Mouse (Mus musculus) liver, embryonic 16.5 days (tissue): ENCODE results near the gene Ly6g6e. TPM values are rescaled to one million over a fixed set of nuclear protein-coding genes. Genes with fewer than 3 reads are reported as not detected.

Source experiments
- ATAC-seq: fragments of 200-750 bp; cut with Nextera tagmentation; 2 replicates; pipeline ENCODE4 v1.8.0; 2017; ENCODE audit warnings: low read depth, mild to moderate bottlenecking, moderate number of reproducible peaks, moderate library complexity
- H3K27ac ChIP-seq: fragments of 300-500 bp; sonication (generic); 2 replicates; pipeline ENCODE4 v1.5.1; 2014; ENCODE audit warnings: mild to moderate bottlenecking, low read length
- H3K27me3 ChIP-seq: fragments of 300-500 bp; sonication (generic); 2 replicates; pipeline ENCODE4 v1.6.1; 2014; ENCODE audit warnings: low read depth, low read length, mixed read lengths; ENCODE audit not compliant: control insufficient read depth, insufficient read depth
- H3K36me3 ChIP-seq: fragments of 300-500 bp; sonication (generic); 2 replicates; pipeline ENCODE4 v1.6.1; 2014; ENCODE audit warnings: mild to moderate bottlenecking; ENCODE audit not compliant: control insufficient read depth, insufficient read depth
- H3K4me1 ChIP-seq: fragments of 300-500 bp; sonication (generic); 2 replicates; pipeline ENCODE4 v1.6.1; 2014; ENCODE audit warnings: low read depth, low read length, mixed read lengths; ENCODE audit not compliant: control insufficient read depth
- H3K4me2 ChIP-seq: fragments of 300-500 bp; sonication (generic); 2 replicates; pipeline ENCODE4 v1.6.1; 2014; ENCODE audit warnings: low read depth, low read length, mixed read lengths
- H3K4me3 ChIP-seq: fragments of 300-500 bp; sonication (generic); 2 replicates; pipeline ENCODE4 v1.5.1; 2014; ENCODE audit warnings: low read depth, mild to moderate bottlenecking, low read length
- H3K9ac ChIP-seq: fragments of 300-500 bp; sonication (generic); 2 replicates; pipeline ENCODE4 v1.6.1; 2014; ENCODE audit warnings: low read depth, low read length
- H3K9me3 ChIP-seq: fragments of 300-500 bp; sonication (generic); replicated peaks from 2 replicates; pipeline ENCODE4 v1.6.1; 2016; ENCODE audit warnings: low read length; ENCODE audit not compliant: control insufficient read depth
- WGBS: fragments of 180-500 bp; shearing (Covaris S2); extraction: QIAGEN DNeasy Blood & Tissue Kit; methylation state at CpG from one replicate; pipeline ENCODE4 v1.1.7; 2014; ENCODE audit not compliant: insufficient replicate concordance; 5-methylcytosine and 5-hydroxymethylcytosine counted together
- polyA plus RNA-seq: library from polyadenylated mRNA; unstranded; fragments of >200 nt; fragmentation: Nextera tagmentation; extraction: Ambion mirVana; gene quantifications from 2 replicates; pipeline ENCODE4 v1.2.1, GENCODE M21; 2015

The Ly6g6e gene
- polyA plus RNA-seq, 1 experiment from 2014 or later, result 0.17 TPM

- H3K27me3 ChIP-seq, result peaks cover 6% of the 10 kb centered on the region
- ATAC-seq, result peak; percentile 96
- peak overlapping the region; percentile 80 for H3K27ac ChIP-seq
- peak overlapping the region; percentile 58 for H3K9ac ChIP-seq
- peak overlapping the region; percentile 65 for H3K4me2 ChIP-seq
- H3K36me3 ChIP-seq, result no peaks in the 10 kb centered on the region
- no peaks in the 10 kb centered on the region for H3K9me3 ChIP-seq
- 10% methylated on average over 9 of the region's 9 CpGs for WGBS
- H3K4me3 ChIP-seq, result peak overlapping the region; percentile 34
- peaks cover 23% of the 10 kb centered on the region for H3K4me1 ChIP-seq
Measured at GRCm38 (mm10) chr17:35079778-35080177, 3.1 kb downstream of the Ly6g6e start.

- peak overlapping the region; percentile 80 for H3K27ac ChIP-seq
- peak; percentile 62 for ATAC-seq
- H3K36me3 ChIP-seq, result no peaks in the 10 kb centered on the region
- H3K4me3 ChIP-seq, result peak overlapping the region; percentile 34
- H3K9ac ChIP-seq, result peak overlapping the region; percentile 58
- no peaks in the 10 kb centered on the region for H3K9me3 ChIP-seq
- WGBS, result 24% methylated on average over 6 of the region's 6 CpGs
- peaks cover 6% of the 10 kb centered on the region for H3K27me3 ChIP-seq
- H3K4me1 ChIP-seq, result peaks cover 23% of the 10 kb centered on the region
- peak overlapping the region; percentile 65 for H3K4me2 ChIP-seq
Measured at GRCm38 (mm10) chr17:35080248-35080647, 3.5 kb downstream of the Ly6g6e start.

- H3K9me3 ChIP-seq, result no peaks in the 10 kb centered on the region
- H3K4me2 ChIP-seq, result no peak overlapping the region; the same call in 1 of the 2 replicates
- no peaks in the 10 kb centered on the region for H3K36me3 ChIP-seq
- H3K4me3 ChIP-seq, result no peak overlapping the region
- peak overlapping the region; percentile 80; the same call in 1 of the 2 replicates for H3K27ac ChIP-seq
- H3K9ac ChIP-seq, result no peak overlapping the region; the same call in 1 of the 2 replicates
- H3K27me3 ChIP-seq, result peaks cover 6% of the 10 kb centered on the region
- ATAC-seq, result no peak
- WGBS, result 86% methylated on average over 4 of the region's 4 CpGs
- peaks cover 24% of the 10 kb centered on the region for H3K4me1 ChIP-seq
Measured at GRCm38 (mm10) chr17:35080710-35081109, 4.0 kb downstream of the Ly6g6e start.

- no peaks in the 10 kb centered on the region for H3K9me3 ChIP-seq
- H3K4me2 ChIP-seq, result no peak overlapping the region
- peaks cover 2% of the 10 kb centered on the region for H3K27me3 ChIP-seq
- no peak overlapping the region for H3K9ac ChIP-seq
- 80% methylated on average over 16 of the region's 16 CpGs for WGBS
- H3K27ac ChIP-seq, result no peak overlapping the region
- no peaks in the 10 kb centered on the region for H3K36me3 ChIP-seq
- no peak overlapping the region for H3K4me3 ChIP-seq
- peaks cover 22% of the 10 kb centered on the region for H3K4me1 ChIP-seq
- no peak for ATAC-seq
Measured at GRCm38 (mm10) chr17:35082841-35083576, 6.3 kb downstream of the Ly6g6e start.

DNA sequence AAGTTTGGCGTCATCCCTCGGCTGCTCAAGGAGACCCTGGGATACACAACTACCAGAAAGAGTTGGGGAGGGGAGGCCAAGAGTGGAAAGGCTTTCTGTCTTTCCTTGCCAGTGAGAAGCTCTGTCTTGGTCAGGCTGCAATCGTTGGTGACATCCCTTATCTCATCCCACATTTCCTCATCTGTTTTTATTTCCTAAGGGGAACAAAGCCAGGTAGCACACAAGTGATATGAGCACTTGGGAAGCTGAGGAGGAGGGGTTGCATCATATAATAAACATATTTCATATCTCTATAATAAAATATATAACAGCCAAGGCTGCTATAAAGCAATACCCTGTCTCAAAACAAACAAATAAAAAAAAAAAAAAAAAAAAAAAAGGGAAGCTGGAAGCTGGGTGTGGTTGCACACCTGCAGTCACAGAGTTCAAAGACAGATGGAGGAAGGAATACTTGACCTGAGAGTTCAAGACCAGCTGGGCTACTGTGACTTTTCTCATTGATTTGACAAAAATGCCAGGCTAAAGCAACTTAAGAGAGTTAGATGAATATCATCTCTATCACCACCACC is 7.3 kb downstream of the Ly6g6e start:
- Histone ChIP-seq H3K36me3 (no peaks in the 10 kb centered on the region), H3K27ac (no peak overlapping the region)
- WGBS, result 41% methylated on average over 3 of the region's 3 CpGs

DNA sequence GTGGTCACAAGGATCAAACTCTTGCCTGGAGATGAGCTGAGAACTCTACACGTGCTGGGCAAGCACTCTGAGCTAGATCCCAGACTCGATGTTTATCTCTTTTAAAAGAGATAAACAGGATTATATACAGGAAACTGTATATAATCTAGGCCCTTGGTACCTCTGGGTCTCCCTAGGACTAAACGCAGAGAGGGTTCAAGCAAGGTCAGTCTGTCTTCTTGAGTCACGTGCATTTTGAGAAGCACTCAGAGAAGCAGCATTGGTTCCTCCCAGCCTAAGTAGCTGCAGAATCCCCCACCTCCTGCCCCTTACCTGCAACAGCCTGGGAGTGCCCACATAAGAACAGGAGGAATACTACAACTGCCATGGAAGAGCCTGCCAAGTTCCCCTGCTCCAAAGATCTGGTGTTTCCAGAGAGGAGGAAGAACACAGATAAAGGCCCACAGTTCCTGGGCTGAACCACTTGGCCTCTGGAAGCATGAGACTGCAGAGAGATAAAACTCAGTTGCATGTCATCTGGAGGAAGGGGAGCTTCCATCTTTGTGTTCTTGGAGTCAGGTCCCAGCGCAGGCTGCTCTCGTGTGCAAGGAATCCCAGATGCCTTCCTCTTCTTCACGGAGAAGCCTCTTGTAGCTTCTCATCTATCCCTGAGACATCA is 8.6 kb downstream of the Ly6g6e start, which contains the start of gene Ly6g6f:
Gene Ly6g6f, minus strand, starts transcription at position 403 of the 658 bp plus-strand sequence.
- Histone ChIP-seq H3K9me3 (no peaks in the 10 kb centered on the region), H3K4me1 (peaks cover 12% of the 10 kb centered on the region), H3K4me3 (no peak within 1 kb of the TSS), H3K9ac (no peak within 1 kb of the TSS), H3K4me2 (no peak within 1 kb of the TSS), H3K36me3 (no peaks in the 10 kb centered on the region), H3K27ac (no peak within 1 kb of the TSS), H3K27me3 (no peaks in the 10 kb centered on the region)
- WGBS, result 35% methylated on average over 7 of the region's 7 CpGs
- no peak for ATAC-seq

More for the DNA sequence above, 7.3 kb downstream of the Ly6g6e start:
- Histone ChIP-seq H3K4me1 (peaks cover 19% of the 10 kb centered on the region), H3K27me3 (no peaks in the 10 kb centered on the region), H3K4me3 (no peak overlapping the region), H3K4me2 (no peak overlapping the region), H3K9me3 (no peaks in the 10 kb centered on the region), H3K9ac (no peak overlapping the region)
- ATAC-seq, result no peak

GRCm38 (mm10) chr17:35088151-35088550 is 11.4 kb downstream of the Ly6g6e start:
- Histone ChIP-seq H3K4me2 (no peak overlapping the region), H3K36me3 (peaks cover 14% of the 10 kb centered on the region), H3K9ac (no peak overlapping the region), H3K27me3 (no peaks in the 10 kb centered on the region), H3K4me3 (no peak overlapping the region), H3K27ac (no peak overlapping the region), H3K4me1 (peaks cover 14% of the 10 kb centered on the region), H3K9me3 (no peaks in the 10 kb centered on the region)
- ATAC-seq, result no peak
- WGBS, result 30% methylated on average over 2 of the region's 2 CpGs

DNA sequence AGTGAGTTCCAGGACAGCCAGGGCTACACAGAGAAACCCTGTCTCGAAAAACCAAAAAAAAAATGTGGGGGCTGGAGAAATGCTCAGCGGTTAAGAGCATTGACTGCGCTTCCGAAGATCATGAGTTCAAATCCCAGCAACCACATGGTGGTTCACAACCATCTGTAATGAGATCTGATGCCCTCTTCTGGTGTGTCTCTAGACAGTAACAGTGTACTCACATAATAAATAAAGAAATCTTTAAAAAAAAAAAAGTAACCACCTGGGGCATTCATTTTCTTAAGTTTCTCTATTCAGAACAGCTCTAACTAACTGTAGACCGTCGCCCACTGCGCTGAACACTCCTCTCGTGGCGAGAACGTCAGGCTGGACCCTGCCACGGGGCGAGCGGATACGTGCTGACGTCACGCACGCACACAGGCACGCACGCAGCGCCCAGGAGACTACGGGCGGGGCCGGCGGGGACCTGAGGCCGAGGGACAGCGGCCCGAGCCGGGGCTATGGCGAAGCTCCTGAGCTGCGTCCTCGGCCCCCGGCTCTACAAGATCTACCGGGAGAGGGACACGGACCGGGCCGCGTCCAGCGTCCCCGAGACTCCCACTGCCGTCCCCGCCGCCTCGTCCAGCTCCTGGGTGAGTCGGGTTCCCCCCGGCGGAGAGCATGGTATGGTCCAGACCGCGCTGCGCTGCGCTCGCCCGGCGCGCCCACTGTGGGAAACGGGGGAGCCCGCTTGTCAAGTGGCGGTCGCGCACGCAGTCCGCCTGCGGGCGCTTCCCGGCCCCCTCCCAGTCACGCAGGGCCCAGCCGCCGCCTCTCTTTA is 12.3 kb downstream of the Ly6g6e start, which contains the start of gene Abhd16a:
Gene Abhd16a, plus strand, starts transcription at position 439 of the 820 bp plus-strand sequence.
- WGBS, result 2% methylated on average over 65 of the region's 67 CpGs
- peak within 1 kb of the TSS; percentile 78 for H3K4me3 ChIP-seq

More for the DNA sequence above, 12.3 kb downstream of the Ly6g6e start, which contains the start of gene Abhd16a:
- Histone ChIP-seq H3K4me2 (peak within 1 kb of the TSS; percentile 66), H3K36me3 (peaks cover 14% of the 10 kb centered on the region), H3K9me3 (no peaks in the 10 kb centered on the region), H3K9ac (peak within 1 kb of the TSS; percentile 94), H3K27ac (peak within 1 kb of the TSS; percentile 95), H3K27me3 (no peaks in the 10 kb centered on the region), H3K4me1 (peaks cover 14% of the 10 kb centered on the region)
- ATAC-seq, result peak; percentile 97
